Mouse (Mus musculus) E14TG2a.4 (cell line): ENCODE results near the gene Cyb5r2.

Experiments
- H3K27me3 ChIP-seq: 2 replicates; pipeline ENCODE4 v1.6.1; 2014; ENCODE audit warnings: low read length, control low read depth; ENCODE audit not compliant: insufficient read depth
- H3K36me3 ChIP-seq: 2 replicates; pipeline ENCODE4 v1.6.1; 2014; ENCODE audit warnings: low read length, control low read depth; ENCODE audit not compliant: insufficient read depth
- H3K4me1 ChIP-seq: replicated peaks from 2 replicates; pipeline ENCODE4 v1.6.1; 2014; ENCODE audit warnings: low read depth, low read length, control low read depth
- H3K4me3 ChIP-seq: replicated peaks from 2 replicates; pipeline ENCODE4 v1.5.1; 2014; ENCODE audit warnings: mild to moderate bottlenecking, low read length
- H3K9me3 ChIP-seq: 2 replicates; pipeline ENCODE4 v1.6.1; 2014; ENCODE audit warnings: low read length, control low read depth
- CTCF ChIP-seq: conservative IDR thresholded peaks from 2 replicates; pipeline ENCODE4 v1.5.1; 2014; ENCODE audit warnings: low read length
- NANOG ChIP-seq: IDR thresholded peaks from 2 replicates; pipeline ENCODE4 v1.6.1; 2014; ENCODE audit warnings: borderline replicate concordance, low read length, mixed read lengths
- POU5F1 ChIP-seq: IDR thresholded peaks from 2 replicates; pipeline ENCODE4 v1.6.1; 2014; ENCODE audit warnings: low read length, borderline replicate concordance

Gene Cyb5r2

DNA sequence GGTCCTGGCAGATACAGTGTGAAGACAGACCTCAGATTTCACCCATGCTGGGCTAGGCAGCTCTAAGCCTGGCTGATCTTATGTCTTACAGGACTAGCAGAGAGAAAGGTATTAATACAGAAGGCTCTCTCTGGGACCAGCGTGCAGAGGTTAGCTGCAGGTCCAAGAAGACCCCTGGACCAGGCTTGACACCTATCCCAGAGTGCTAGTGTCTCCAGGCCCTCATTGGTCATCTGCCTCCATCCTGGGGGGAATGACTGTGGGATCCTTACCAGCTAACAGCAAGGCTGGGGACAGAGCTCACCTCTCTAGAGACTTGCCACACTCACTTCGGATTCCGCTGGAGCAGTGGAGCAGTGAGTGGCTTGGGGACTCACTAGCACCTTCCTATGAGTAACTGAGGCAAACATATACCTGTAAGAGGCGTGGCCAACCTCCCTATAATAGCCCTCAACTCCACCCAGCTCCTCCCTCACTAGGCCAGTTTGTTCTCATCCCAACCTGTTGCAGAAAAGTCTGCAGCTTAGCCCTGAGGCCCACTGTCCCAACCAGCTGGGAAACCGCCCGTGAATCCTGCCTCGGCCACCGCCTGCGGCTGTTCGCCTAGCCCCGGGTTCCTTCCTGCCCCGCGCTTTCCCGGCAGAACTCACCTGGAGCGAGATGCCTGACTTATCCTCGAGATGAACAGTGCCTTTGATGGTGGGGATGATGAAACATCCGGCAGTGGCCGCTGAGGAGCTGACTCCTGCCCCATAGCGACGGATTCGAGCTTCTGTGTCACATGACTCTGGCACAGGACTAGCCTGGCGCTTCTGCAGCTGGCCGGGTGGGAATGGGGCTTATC lies at the start of gene Cyb5r2:
Cyb5r2 (minus strand) TSS at position 725 of the 844 bp plus-strand sequence.
- Histone ChIP-seq H3K9me3 (no peaks in the 10 kb centered on the region), H3K4me1 (peaks cover 21% of the 10 kb centered on the region), H3K4me3 (peak within 1 kb of the TSS; percentile 72), H3K27me3 (peaks cover 11% of the 10 kb centered on the region; the same call in 1 of the 2 replicates), H3K36me3 (no peaks in the 10 kb centered on the region)
- no peak for TF ChIP-seq NANOG
- TF ChIP-seq CTCF, result no peak
- TF ChIP-seq POU5F1, result no peak

DNA sequence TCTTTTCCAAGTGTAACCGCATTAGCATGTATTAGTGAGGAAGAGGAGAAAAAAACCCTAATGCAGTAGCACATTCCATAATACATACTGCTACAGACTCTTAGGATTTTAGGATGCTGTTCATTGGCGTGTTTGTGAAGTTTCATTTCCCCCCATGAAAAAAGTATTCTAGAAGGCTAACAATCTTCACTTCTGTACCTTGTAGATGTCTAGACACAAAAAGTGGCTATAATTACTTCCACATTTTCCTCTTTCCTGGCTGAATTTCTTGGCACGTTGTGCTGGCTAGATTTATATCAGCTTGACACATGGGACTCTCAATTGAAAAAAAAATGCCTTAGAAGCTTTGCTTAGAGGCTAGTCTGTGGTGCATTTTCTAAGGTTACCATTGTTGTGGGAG lies 44.3 kb upstream of the Cyb5r2 start:
- TF ChIP-seq NANOG, result no peak
- no peak for TF ChIP-seq POU5F1
- TF ChIP-seq CTCF, result no peak
- no peak overlapping the region for H3K4me3 ChIP-seq
- no peaks in the 10 kb centered on the region for H3K4me1 ChIP-seq
- no peaks in the 10 kb centered on the region for H3K9me3 ChIP-seq
- no peaks in the 10 kb centered on the region for H3K36me3 ChIP-seq
- H3K27me3 ChIP-seq, result no peaks in the 10 kb centered on the region; the same call in 1 of the 2 replicates

DNA sequence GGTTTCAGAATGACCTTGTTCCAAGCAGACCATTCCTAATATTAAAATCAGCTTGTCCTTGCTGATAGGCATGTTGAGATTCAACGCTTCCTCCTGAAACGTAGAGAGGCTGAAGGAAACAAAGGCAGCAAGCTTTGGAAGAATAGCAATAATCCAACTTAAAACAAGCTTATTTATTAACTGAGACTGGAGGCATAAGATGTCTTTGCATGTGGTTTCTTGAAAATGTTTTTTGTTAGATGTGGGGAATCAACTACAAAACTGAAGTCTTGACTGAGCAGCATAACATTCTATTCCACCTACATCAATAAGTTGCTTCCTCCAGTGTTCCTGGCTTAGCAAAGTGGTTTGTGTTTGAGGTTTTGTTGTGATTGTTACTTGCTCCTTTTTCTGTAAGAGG lies 43.3 kb upstream of the Cyb5r2 start, which contains the start of gene Ovch2:
Ovch2 (minus strand) TSS at position 101 of the 400 bp plus-strand sequence.
- no peaks in the 10 kb centered on the region for H3K4me1 ChIP-seq
- H3K36me3 ChIP-seq, result no peaks in the 10 kb centered on the region
- no peak within 1 kb of the TSS for H3K4me3 ChIP-seq
- no peaks in the 10 kb centered on the region; the same call in 1 of the 2 replicates for H3K27me3 ChIP-seq
- H3K9me3 ChIP-seq, result no peaks in the 10 kb centered on the region
- TF ChIP-seq POU5F1, result no peak
- TF ChIP-seq CTCF, result no peak
- TF ChIP-seq NANOG, result no peak

DNA sequence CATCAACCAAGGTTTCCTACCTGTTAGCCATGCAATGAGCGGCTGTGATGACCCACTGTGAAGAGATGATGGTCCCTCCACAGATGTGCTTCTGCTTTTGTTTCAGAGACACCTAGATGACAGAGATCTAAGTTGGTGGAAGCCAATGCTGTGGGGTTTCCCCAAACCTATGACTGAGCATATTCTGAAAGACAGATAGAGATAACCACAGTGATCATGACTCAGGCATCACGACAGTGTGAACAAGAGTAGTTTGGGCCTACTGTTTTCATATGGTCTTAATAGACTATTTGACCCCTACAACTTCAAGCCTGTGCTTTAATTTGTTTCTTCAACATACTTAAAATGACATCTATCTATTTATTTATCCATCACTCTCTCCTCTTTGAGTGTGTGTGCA lies 38.7 kb upstream of the Cyb5r2 start:
- Histone ChIP-seq H3K4me3 (no peak overlapping the region), H3K4me1 (no peaks in the 10 kb centered on the region), H3K36me3 (no peaks in the 10 kb centered on the region), H3K27me3 (peaks cover 7% of the 10 kb centered on the region; the same call in 1 of the 2 replicates), H3K9me3 (no peaks in the 10 kb centered on the region)
- no peak for TF ChIP-seq NANOG
- TF ChIP-seq CTCF, result no peak
- TF ChIP-seq POU5F1, result no peak

DNA sequence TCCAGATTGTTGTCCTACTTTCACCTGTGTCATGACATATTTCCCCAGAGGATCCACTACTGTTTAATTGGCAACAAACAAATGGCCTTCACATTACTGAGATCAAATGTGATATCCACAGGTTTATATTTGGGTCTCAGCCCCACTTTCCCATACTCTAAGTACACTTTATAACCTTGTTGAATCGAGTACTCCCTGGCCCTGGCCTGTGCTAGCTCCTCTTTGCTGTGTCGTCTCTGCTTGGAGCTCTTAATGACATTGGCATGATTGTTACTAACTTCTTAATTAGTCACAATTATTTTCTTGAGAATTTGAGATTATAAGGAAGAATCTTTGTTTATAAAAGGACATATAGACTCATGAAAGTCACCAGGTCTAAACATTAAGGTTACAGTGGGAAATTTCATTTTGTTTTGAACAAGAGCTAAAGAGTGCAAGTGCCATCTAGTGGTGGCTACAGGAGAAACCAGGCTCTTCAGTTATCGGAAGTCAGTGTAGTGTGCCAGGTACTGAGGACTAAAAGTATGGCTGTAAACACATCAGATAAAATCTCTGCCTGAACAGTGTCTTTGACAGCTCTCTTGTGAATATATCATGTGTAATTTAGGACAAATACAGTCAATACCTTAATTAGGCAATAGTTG lies 30.3 kb upstream of the Cyb5r2 start:
- Histone ChIP-seq H3K4me3 (no peak overlapping the region), H3K4me1 (no peaks in the 10 kb centered on the region), H3K27me3 (0 out of 2 replicates have a peak, but pooled peaks cover 1% of the 10 kb centered on the region), H3K9me3 (no peaks in the 10 kb centered on the region), H3K36me3 (no peaks in the 10 kb centered on the region)
- peak; percentile 71 for TF ChIP-seq CTCF
- TF ChIP-seq NANOG, result no peak
- no peak for TF ChIP-seq POU5F1

DNA sequence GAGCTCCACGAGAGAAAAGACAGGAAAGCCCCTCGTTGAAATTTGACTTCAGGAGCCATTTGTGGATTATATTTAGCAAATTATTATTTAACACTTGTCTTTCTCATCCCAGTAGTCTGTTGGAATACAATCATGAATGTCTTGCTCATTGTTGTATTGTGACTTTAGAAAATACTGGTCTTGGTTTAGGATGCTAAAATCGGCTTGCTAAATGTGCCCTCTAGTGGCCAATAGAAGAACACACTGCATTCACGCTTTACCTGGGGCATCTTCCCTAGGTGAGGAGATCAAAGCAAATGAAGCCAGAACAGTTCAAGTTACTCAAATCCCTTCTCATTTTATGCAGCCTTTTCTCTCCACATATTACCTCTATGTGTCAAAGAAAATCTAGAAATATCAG lies 21.8 kb upstream of the Cyb5r2 start:
- TF ChIP-seq POU5F1, result no peak
- TF ChIP-seq NANOG, result no peak
- peak; percentile 93 for TF ChIP-seq CTCF
- Histone ChIP-seq H3K4me3 (no peak overlapping the region), H3K27me3 (peaks cover 8% of the 10 kb centered on the region), H3K4me1 (0 out of 2 replicates have a peak, but pooled peaks cover 5% of the 10 kb centered on the region), H3K9me3 (peaks cover under 1% of the 10 kb centered on the region; the same call in 1 of the 2 replicates), H3K36me3 (no peaks in the 10 kb centered on the region)

DNA sequence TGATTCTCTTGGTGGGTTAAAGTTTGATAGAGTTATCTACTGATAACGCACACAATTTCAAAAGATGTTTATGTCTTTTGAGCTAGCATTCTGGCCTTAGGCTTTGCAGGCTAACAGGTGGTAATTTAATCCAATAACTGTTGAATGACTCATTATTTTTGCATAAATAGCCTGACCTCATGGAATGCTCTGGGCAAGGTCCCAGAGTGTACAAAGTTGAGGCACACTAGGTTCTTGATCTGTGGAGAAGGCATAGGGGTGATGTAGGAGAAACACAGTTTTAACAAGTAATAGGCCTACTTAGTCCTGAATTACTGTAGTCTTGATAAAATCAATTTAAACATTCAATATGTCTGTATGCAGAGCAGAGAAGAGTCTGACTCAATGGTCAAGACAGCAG lies 20.4 kb upstream of the Cyb5r2 start:
- TF ChIP-seq NANOG (no peak), POU5F1 (no peak), CTCF (no peak)
- Histone ChIP-seq H3K4me3 (no peak overlapping the region), H3K27me3 (peaks cover 8% of the 10 kb centered on the region), H3K9me3 (peaks cover 10% of the 10 kb centered on the region), H3K36me3 (no peaks in the 10 kb centered on the region), H3K4me1 (0 out of 2 replicates have a peak, but pooled peaks cover 5% of the 10 kb centered on the region)

DNA sequence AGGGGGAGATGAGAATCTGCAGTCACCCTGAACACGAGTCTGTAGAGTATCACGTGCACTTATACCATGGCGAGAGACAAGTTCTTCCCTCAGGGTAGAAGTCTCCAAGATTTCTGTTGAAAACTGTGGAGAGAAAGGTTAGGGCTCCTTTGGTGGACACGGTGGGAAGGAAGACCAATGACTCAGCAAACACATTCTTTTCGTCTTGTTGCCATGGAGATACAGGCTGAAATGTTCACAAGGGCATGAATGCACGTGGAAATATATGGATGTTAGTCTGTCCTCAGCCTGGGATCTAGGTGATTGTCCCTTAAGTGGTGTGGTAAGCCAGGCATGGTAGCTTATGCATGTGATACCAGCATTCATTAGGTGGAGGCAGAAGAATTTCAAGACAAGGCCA lies 13.0 kb upstream of the Cyb5r2 start:
- no peak for TF ChIP-seq CTCF
- Histone ChIP-seq H3K4me3 (no peak overlapping the region), H3K36me3 (no peaks in the 10 kb centered on the region), H3K4me1 (peaks cover 23% of the 10 kb centered on the region), H3K27me3 (no peaks in the 10 kb centered on the region), H3K9me3 (peaks cover 24% of the 10 kb centered on the region)
